In genomic region chr8:83377231-83377630, GRCm38 (mm10) we compare ENCODE assay signal across 51 mouse cellular contexts. TPM values are rescaled to one million over a fixed set of nuclear protein-coding genes. Genes with fewer than 3 reads are reported as not detected.
"Had no signal": no experiment of that assay in that cellular context is flagged by ENCODE, and none has a peak within 500 bp of the region (broad histone marks: within the 10 kb centered on the region; RNA-seq: fewer than 3 reads in every experiment).

No protein-coding gene starts in this region.

- H3K4me3 ChIP-seq: heart, embryonic 10.5 days; heart, embryonic 12.5 days; heart, embryonic 13.5 days; heart, embryonic 15.5 days; hindbrain, embryonic 10.5 days; hindbrain, embryonic 12.5 days; hindbrain, embryonic 13.5 days; hindbrain, embryonic 15.5 days; intestine, embryonic 15.5 days; kidney, embryonic 15.5 days; layer of hippocampus, adult 2 months; left cerebral cortex, adult 2 months had no signal

- ATAC-seq: hindbrain, embryonic 16.5 days; hindbrain, postnatal 0 days; inflammation-experienced regulatory T-cells, adult 6 months; intestine, embryonic 15.5 days; intestine, embryonic 16.5 days; intestine, postnatal 0 days had no signal

- H3K4me1 ChIP-seq: heart, embryonic 10.5 days; heart, embryonic 12.5 days; heart, embryonic 13.5 days; heart, embryonic 15.5 days; hindbrain, embryonic 10.5 days; hindbrain, embryonic 12.5 days; hindbrain, embryonic 13.5 days; hindbrain, embryonic 15.5 days; intestine, embryonic 15.5 days; kidney, embryonic 15.5 days had no signal

- H3K27ac ChIP-seq: heart, embryonic 10.5 days; heart, embryonic 13.5 days; heart, embryonic 15.5 days; hindbrain, embryonic 10.5 days; hindbrain, embryonic 12.5 days; hindbrain, embryonic 13.5 days; hindbrain, embryonic 14.5 days; hindbrain, embryonic 15.5 days; hindbrain, postnatal 0 days; intestine, embryonic 15.5 days; kidney, embryonic 15.5 days; kidney, postnatal 0 days; layer of hippocampus, adult 2 months; left cerebral cortex, adult 2 months had no signal

- H3K36me3 ChIP-seq: heart, embryonic 10.5 days; heart, embryonic 12.5 days; heart, embryonic 13.5 days; heart, embryonic 15.5 days; hindbrain, embryonic 10.5 days; hindbrain, embryonic 12.5 days; hindbrain, embryonic 13.5 days; hindbrain, embryonic 15.5 days; intestine, embryonic 15.5 days; kidney, embryonic 15.5 days had no signal

- DNase-seq: heart, postnatal 10 days; heart, postnatal 14 days; heart, postnatal 36 days; heart, postnatal 4 days; kidney, adult 11 months; kidney, adult 18-20 months; kidney, adult 2 months; kidney, adult 8-10 months; kidney, adult 9 months; kidney, postnatal 25 days; kidney, postnatal 36 days; kidney, postnatal 4 days; layer of hippocampus, adult 9-11 months; layer of hippocampus, postnatal 36 days had no signal

- H3K9ac ChIP-seq: heart, embryonic 12.5 days; heart, embryonic 13.5 days; heart, embryonic 15.5 days; hindbrain, embryonic 12.5 days; hindbrain, embryonic 13.5 days; hindbrain, embryonic 14.5 days; hindbrain, embryonic 15.5 days; intestine, embryonic 15.5 days; kidney, embryonic 15.5 days had no signal

- H3K9me3 ChIP-seq: heart, embryonic 10.5 days; heart, embryonic 12.5 days; heart, embryonic 13.5 days; hindbrain, embryonic 10.5 days; hindbrain, embryonic 12.5 days; hindbrain, embryonic 13.5 days; hindbrain, embryonic 15.5 days; intestine, embryonic 15.5 days; kidney, embryonic 15.5 days had no signal

- H3K4me2 ChIP-seq: heart, embryonic 11.5 days; heart, embryonic 12.5 days; heart, embryonic 13.5 days; heart, embryonic 15.5 days; hindbrain, embryonic 12.5 days; hindbrain, embryonic 13.5 days; hindbrain, embryonic 14.5 days; hindbrain, embryonic 15.5 days; intestine, embryonic 15.5 days; kidney, embryonic 15.5 days had no signal

- H3K27me3 ChIP-seq: heart, embryonic 12.5 days; heart, embryonic 13.5 days; heart, embryonic 15.5 days; hindbrain, embryonic 12.5 days; hindbrain, embryonic 13.5 days; hindbrain, embryonic 15.5 days; intestine, embryonic 15.5 days; kidney, embryonic 15.5 days had no signal

RNA-seq across cellular contexts. Expression of gene Clgn, which starts 12.4 kb away (rescaled TPM):
- total RNA-seq: heart, postnatal 10 days; heart, postnatal 14 days; heart, postnatal 25 days; heart, postnatal 36 days; heart, postnatal 4 days; hematopoietic stem cell, adult 5-6 weeks had no signal
- polyA plus RNA-seq: heart, postnatal 0 days had no signal

RNA-seq across cellular contexts. Expression of gene Mgat4d, which starts 29.0 kb away (rescaled TPM):
- total RNA-seq: heart, postnatal 10 days; heart, postnatal 14 days; heart, postnatal 25 days; heart, postnatal 36 days; heart, postnatal 4 days; hematopoietic stem cell, adult 5-6 weeks; hindbrain, postnatal 0 days; layer of hippocampus, adult 18-20 months; layer of hippocampus, adult 2 months; layer of hippocampus, adult 8-10 months; layer of hippocampus, postnatal 10 days; layer of hippocampus, postnatal 14 days; layer of hippocampus, postnatal 25 days; layer of hippocampus, postnatal 36 days; left cerebral cortex, adult 18-20 months; left cerebral cortex, adult 2 months; left cerebral cortex, adult 8-10 months had no signal
- polyA plus RNA-seq: heart, embryonic 10.5 days; heart, embryonic 11.5 days; heart, embryonic 12.5 days; heart, embryonic 13.5 days; heart, embryonic 14.5 days; heart, embryonic 15.5 days; heart, embryonic 16.5 days; heart, postnatal 0 days; hindbrain, embryonic 10.5 days; hindbrain, embryonic 11.5 days; hindbrain, embryonic 12.5 days; hindbrain, embryonic 13.5 days; hindbrain, embryonic 14.5 days; hindbrain, embryonic 15.5 days; hindbrain, embryonic 16.5 days; hindbrain, postnatal 0 days; inflammation-experienced regulatory T-cells, adult 6 months; intestine, embryonic 14.5 days; intestine, embryonic 15.5 days; intestine, embryonic 16.5 days; intestine, postnatal 0 days; kidney, adult 2 months; kidney, embryonic 14.5 days; kidney, embryonic 15.5 days; kidney, embryonic 16.5 days; kidney, postnatal 0 days; large intestine, adult 2 months had no signal
